Mouse (Mus musculus) neural tube, embryonic 11.5 days (tissue): ENCODE measurements around the gene Acpp. TPM values are rescaled to one million over a fixed set of nuclear protein-coding genes. Genes with fewer than 3 reads are reported as not detected.

Experiments
- ATAC-seq: fragments of 200-750 bp; cut with Nextera tagmentation; 2 replicates; pipeline ENCODE4 v1.8.0; 2017; ENCODE audit warnings: moderate number of reproducible peaks, mild to moderate bottlenecking, moderate TSS enrichment, moderate library complexity; ENCODE audit not compliant: insufficient read depth, low FRiP score, low TSS enrichment
- DNase-seq: peaks from one replicate; pipeline ENCODE4 v3.0.0-alpha.2; 2015; ENCODE audit warnings: low spot score
- H3K27ac ChIP-seq: fragments of 300-500 bp; sonication (generic); 2 replicates; pipeline ENCODE4 v1.5.1; 2014; ENCODE audit warnings: low read depth, mild to moderate bottlenecking, low read length
- H3K27me3 ChIP-seq: fragments of 300-500 bp; sonication (generic); 2 replicates; pipeline ENCODE4 v1.6.1; 2014; ENCODE audit warnings: mild to moderate bottlenecking, low read length, mixed read lengths; ENCODE audit not compliant: control insufficient read depth, insufficient read depth
- H3K36me3 ChIP-seq: fragments of 300-500 bp; sonication (generic); 2 replicates; pipeline ENCODE4 v1.6.1; 2014; ENCODE audit warnings: mild to moderate bottlenecking, low read length, moderate library complexity, mixed read lengths; ENCODE audit not compliant: control insufficient read depth, insufficient read depth
- H3K4me1 ChIP-seq: fragments of 300-500 bp; sonication (generic); 2 replicates; pipeline ENCODE4 v1.6.1; 2014; ENCODE audit warnings: low read length, mixed read lengths; ENCODE audit not compliant: control insufficient read depth, insufficient read depth
- H3K4me2 ChIP-seq: fragments of 300-500 bp; sonication (generic); 2 replicates; pipeline ENCODE4 v1.6.1; 2014; ENCODE audit warnings: low read depth, mild to moderate bottlenecking, moderate library complexity
- H3K4me3 ChIP-seq: fragments of 300-500 bp; sonication (generic); 2 replicates; pipeline ENCODE4 v1.5.1; 2014; ENCODE audit warnings: low read depth, low read length
- H3K9ac ChIP-seq: fragments of 300-500 bp; sonication (generic); 2 replicates; pipeline ENCODE4 v1.6.1; 2014; ENCODE audit warnings: mild to moderate bottlenecking, low read length
- H3K9me3 ChIP-seq: fragments of 300-500 bp; sonication (generic); 2 replicates; pipeline ENCODE4 v1.6.1; 2016; ENCODE audit warnings: low read length; ENCODE audit not compliant: control insufficient read depth
- WGBS: fragments of 180-500 bp; shearing (Covaris S2); extraction: QIAGEN DNeasy Blood & Tissue Kit; methylation state at CpG from one replicate; pipeline ENCODE4 v1.1.7; 2014; 5-methylcytosine and 5-hydroxymethylcytosine counted together
- polyA plus RNA-seq: library from polyadenylated mRNA; unstranded; fragments of >200 nt; fragmentation: Nextera tagmentation; extraction: Ambion mirVana; gene quantifications from 2 replicates; pipeline ENCODE4 v1.2.1, GENCODE M21; 2014

Acpp gene
- polyA plus RNA-seq, 1 experiment from 2014 or later = 0.45 TPM

DNA sequence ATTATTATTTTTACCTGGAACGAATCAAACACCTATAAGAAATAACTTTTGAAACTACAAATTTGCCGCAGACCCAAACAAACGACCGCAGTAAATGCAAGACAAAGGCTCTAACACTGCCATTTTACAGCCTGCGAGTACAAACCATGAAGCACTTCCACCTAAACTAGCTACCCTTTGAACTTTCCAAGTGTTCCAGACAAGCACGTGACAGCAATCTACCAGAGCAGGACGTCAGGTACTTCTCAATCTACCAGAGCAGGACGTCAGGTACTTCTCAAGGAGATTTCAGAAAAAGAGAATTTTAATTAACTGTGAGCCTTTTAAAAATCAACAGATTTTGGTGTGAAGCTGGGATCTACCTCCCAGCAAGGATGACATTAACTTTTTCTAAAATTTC, 86.4 kb downstream of the Acpp start:
- no peak for DNase-seq
- H3K9me3 ChIP-seq = no peaks in the 10 kb centered on the region
- H3K4me3 ChIP-seq = no peak overlapping the region
- no peak overlapping the region for H3K9ac ChIP-seq
- H3K4me1 ChIP-seq = no peaks in the 10 kb centered on the region
- H3K36me3 ChIP-seq = no peaks in the 10 kb centered on the region
- H3K4me2 ChIP-seq = no peak overlapping the region
- ATAC-seq = no peak
- H3K27ac ChIP-seq = no peak overlapping the region
- WGBS = 52% methylated on average over 8 of the region's 8 CpGs
- H3K27me3 ChIP-seq = no peaks in the 10 kb centered on the region

DNA sequence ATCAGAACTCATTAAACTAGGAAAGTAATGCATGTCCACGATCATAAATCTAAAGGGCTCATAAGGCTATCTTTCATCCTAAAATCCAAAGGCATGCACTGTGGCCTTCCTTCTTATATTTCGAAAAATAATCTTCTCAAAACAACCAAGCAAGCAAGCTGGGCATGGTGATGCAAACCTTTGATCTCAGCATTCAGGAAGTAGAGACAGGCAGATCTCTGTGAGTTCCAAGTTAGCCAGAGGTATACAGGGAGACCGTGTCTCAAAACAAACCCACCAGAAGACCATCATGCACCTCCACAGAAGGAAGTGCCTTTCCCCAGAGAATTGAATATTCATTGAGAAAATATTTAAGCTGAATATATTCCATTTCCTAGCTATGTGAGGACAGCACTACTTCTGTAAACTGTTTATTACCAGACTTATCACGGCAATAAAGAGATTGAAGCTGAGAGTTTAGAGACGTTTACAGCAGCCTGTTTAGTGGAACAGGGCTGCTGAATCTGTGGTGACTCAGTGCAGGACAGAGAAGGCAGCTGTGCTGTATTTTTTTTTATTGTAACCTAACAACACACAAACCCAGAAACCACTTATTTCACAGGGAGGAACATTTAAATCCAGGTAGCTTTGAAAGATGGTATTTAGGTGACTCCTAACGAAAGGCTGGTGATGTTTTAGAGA, 90.1 kb downstream of the Acpp start:
- no peak overlapping the region for H3K9ac ChIP-seq
- H3K4me1 ChIP-seq = no peaks in the 10 kb centered on the region
- no peak overlapping the region for H3K27ac ChIP-seq
- no peak overlapping the region for H3K4me3 ChIP-seq
- H3K36me3 ChIP-seq = no peaks in the 10 kb centered on the region
- DNase-seq (no peak), ATAC-seq (no peak)
- no peak overlapping the region for H3K4me2 ChIP-seq
- no peaks in the 10 kb centered on the region for H3K9me3 ChIP-seq
- H3K27me3 ChIP-seq = no peaks in the 10 kb centered on the region
- 72% methylated on average over 6 of the region's 6 CpGs for WGBS

DNA sequence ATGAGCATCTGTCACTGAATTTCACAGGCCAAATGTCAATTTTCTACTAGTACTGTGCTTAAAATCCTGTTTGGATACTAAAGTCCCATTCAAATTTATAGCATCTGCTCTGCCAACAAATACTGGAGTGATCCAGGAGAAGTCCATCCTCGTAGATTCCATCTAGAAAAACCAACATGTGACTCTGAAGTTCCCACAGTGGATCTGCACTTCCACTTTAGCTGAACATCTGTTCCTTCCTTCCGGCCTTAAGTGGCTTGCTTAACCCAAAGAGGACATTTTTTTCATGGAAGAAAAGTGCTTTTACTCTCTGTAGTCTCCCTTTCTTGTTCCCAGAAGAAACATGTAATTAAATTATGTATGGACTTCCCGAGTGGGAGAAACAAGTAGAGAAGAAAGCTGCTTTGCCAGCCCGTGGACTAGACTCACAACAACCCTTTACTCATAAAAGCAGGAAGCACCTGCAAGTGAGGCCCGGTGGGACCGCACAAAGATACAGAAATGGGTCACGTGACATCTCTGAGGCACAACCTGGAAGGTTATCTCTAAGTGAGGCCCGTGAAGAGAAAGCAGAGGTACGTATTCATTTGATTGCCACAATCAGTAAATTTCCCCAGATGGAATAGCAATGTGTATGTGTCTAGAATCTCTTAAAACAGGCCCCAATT, 93.6 kb downstream of the Acpp start:
- H3K27ac ChIP-seq = no peak overlapping the region
- no peaks in the 10 kb centered on the region; the same call in 1 of the 2 replicates for H3K36me3 ChIP-seq
- H3K27me3 ChIP-seq = no peaks in the 10 kb centered on the region
- no peak overlapping the region for H3K4me2 ChIP-seq
- H3K9ac ChIP-seq = no peak overlapping the region
- no peak overlapping the region for H3K4me3 ChIP-seq
- no peaks in the 10 kb centered on the region for H3K9me3 ChIP-seq
- no peaks in the 10 kb centered on the region for H3K4me1 ChIP-seq
- DNase-seq (no peak), ATAC-seq (no peak)
- WGBS = 85% methylated on average over 9 of the region's 9 CpGs

DNA sequence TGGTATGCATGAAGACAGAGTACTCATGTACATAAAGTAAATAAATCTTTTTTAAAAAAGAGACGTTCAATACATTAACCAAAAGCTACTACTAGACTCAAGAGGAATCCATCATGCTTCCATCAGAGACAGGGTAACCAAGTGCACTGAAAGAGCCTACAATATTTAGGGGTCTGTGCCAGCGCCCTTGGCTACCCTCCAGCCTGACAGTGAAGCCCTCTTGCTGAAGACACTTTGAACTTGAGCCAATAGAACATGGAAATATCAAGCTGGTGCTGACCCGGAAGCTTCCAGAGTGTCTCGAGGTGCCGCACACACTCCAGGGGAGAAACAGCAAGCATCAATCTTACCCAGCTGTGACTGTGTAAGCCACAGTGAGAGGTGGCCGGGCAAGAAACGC, 97.4 kb downstream of the Acpp start:
- no peaks in the 10 kb centered on the region for H3K4me1 ChIP-seq
- 95% methylated on average over 7 of the region's 7 CpGs for WGBS
- H3K36me3 ChIP-seq = peaks cover 8% of the 10 kb centered on the region; the same call in 1 of the 2 replicates
- H3K27ac ChIP-seq = no peak overlapping the region
- no peak overlapping the region for H3K4me3 ChIP-seq
- ATAC-seq (no peak), DNase-seq (no peak)
- no peak overlapping the region for H3K4me2 ChIP-seq
- no peaks in the 10 kb centered on the region for H3K27me3 ChIP-seq
- H3K9me3 ChIP-seq = no peaks in the 10 kb centered on the region
- H3K9ac ChIP-seq = no peak overlapping the region

DNA sequence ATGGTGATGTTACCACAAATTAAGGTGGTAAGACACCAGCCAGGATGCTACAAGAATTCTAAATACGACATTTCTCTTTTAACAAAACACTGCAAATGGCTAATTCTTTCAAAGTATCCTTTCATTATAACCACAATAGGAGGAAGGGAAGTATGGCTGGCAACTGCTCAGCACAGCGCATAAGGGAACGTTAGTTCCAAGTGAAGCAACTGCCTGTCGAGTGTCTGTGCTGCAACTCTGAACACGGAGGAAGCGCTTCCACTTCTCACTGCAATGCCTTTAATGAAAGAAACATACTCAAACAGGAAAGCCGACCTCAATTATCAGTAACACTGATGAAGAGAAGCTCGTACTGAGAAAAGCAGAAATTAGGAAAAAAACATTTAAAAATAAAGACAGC, 98.5 kb downstream of the Acpp start:
- DNase-seq (no peak), ATAC-seq (no peak)
- Histone ChIP-seq H3K4me1 (no peaks in the 10 kb centered on the region), H3K4me3 (no peak overlapping the region), H3K4me2 (no peak overlapping the region), H3K9me3 (no peaks in the 10 kb centered on the region), H3K27ac (no peak overlapping the region), H3K9ac (no peak overlapping the region), H3K36me3 (peaks cover 8% of the 10 kb centered on the region; the same call in 1 of the 2 replicates), H3K27me3 (no peaks in the 10 kb centered on the region)
- WGBS = 90% methylated on average over 8 of the region's 8 CpGs

Other genes with a start within 250 kb of the Acpp start
- 0.18 and 0.52 TPM in 2 replicates for gene Ackr4, start 210.8 kb downstream of the Acpp start, polyA plus RNA-seq
- 23.3 and 26.8 TPM in 2 replicates for gene Dnajc13, start 74.8 kb downstream of the Acpp start, polyA plus RNA-seq
- gene Cpne4, start 209.5 kb upstream of the Acpp start, polyA plus RNA-seq = 0.87 and 2.0 TPM in 2 replicates